Mouse (Mus musculus): Measurements from ENCODE around the gene Abat.

The Abat gene

GRCm38 (mm10) chr16:8637217-8638051 is 124.2 kb downstream of the Abat start, which contains the start of the genes Pmm2 and Tmem186:
Pmm2 (plus strand) TSS chr16:8637674.
Tmem186 (minus strand) TSS chr16:8637712.
- peak; percentile 72 to 75 for DNase-seq (ENCODE audit: low spot score in 2 of 2)

GRCm38 (mm10) chr16:8638131-8638530 is 124.9 kb downstream of the Abat start:
- no peak for DNase-seq (ENCODE audit: low spot score in 2 of 2)

GRCm38 (mm10) chr16:8639466-8640191 is 126.4 kb downstream of the Abat start:
- no peak for DNase-seq (ENCODE audit: low spot score in 2 of 2)

- peak; percentile 35 to 52 for DNase-seq (ENCODE audit: low spot score in 2 of 2)
These were observed 130.6 kb downstream of the Abat start for GRCm38 (mm10) chr16:8643855-8644254.

- no peak for DNase-seq (ENCODE audit: low spot score in 2 of 2)
These were observed 132.3 kb downstream of the Abat start for GRCm38 (mm10) chr16:8645546-8645945.

GRCm38 (mm10) chr16:8650007-8650406 is 136.8 kb downstream of the Abat start:
- no peak for DNase-seq (ENCODE audit: low spot score in 2 of 2)

GRCm38 (mm10) chr16:8655108-8655507 is 141.9 kb downstream of the Abat start:
- DNase-seq (ENCODE audit: low spot score in 2 of 2) = no peak

GRCm38 (mm10) chr16:8655599-8655998 is 142.4 kb downstream of the Abat start:
- DNase-seq (ENCODE audit: low spot score in 2 of 2) = no peak

- DNase-seq (ENCODE audit: low spot score in 2 of 2) = no peak
These were observed 143.0 kb downstream of the Abat start for GRCm38 (mm10) chr16:8656256-8656655.

- DNase-seq (ENCODE audit: low spot score in 2 of 2) = no peak
These were observed 145.1 kb downstream of the Abat start for GRCm38 (mm10) chr16:8658349-8658748.

GRCm38 (mm10) chr16:8658764-8659163 is 145.5 kb downstream of the Abat start:
- no peak for DNase-seq (ENCODE audit: low spot score in 2 of 2)

GRCm38 (mm10) chr16:8663022-8663421 is 149.8 kb downstream of the Abat start:
- DNase-seq (ENCODE audit: low spot score in 2 of 2) = no peak

GRCm38 (mm10) chr16:8663606-8664539 is 150.6 kb downstream of the Abat start:
- no peak for DNase-seq (ENCODE audit: low spot score in 2 of 2)

GRCm38 (mm10) chr16:8665367-8665766 is 152.1 kb downstream of the Abat start:
- DNase-seq (ENCODE audit: low spot score in 2 of 2) = no peak

- peak in 1 of 2 experiments; percentile 15 for DNase-seq (ENCODE audit: low spot score in 2 of 2)
These were observed 153.2 kb downstream of the Abat start for GRCm38 (mm10) chr16:8666452-8666851.

- no peak for DNase-seq (ENCODE audit: low spot score in 2 of 2)
These were observed 154.0 kb downstream of the Abat start for GRCm38 (mm10) chr16:8667261-8667660.

- DNase-seq (ENCODE audit: low spot score in 2 of 2) = no peak
These were observed 154.6 kb downstream of the Abat start for GRCm38 (mm10) chr16:8667814-8668213.

GRCm38 (mm10) chr16:8668386-8668785 is 155.2 kb downstream of the Abat start:
- DNase-seq (ENCODE audit: low spot score in 2 of 2) = no peak

GRCm38 (mm10) chr16:8669432-8669831 is 156.2 kb downstream of the Abat start:
- no peak for DNase-seq (ENCODE audit: low spot score in 2 of 2)

- no peak for DNase-seq (ENCODE audit: low spot score in 2 of 2)
These were observed 157.1 kb downstream of the Abat start for GRCm38 (mm10) chr16:8670041-8671035.
